Mouse (Mus musculus) ovary, postnatal 10 days (tissue): ENCODE results near the gene Alg13.

Experiments
- DNase-seq: peaks from one replicate; pipeline ENCODE4 v3.0.0; 2022; ENCODE audit warnings: low spot score

Alg13 gene

GRCm38 (mm10) chrX:144317548-144318163 is at the start of gene Alg13:
TSS of gene Alg13 (plus strand) at chrX:144317804.
- DNase-seq = peak; percentile 40

GRCm38 (mm10) chrX:144268606-144269005 is 49.0 kb upstream of the Alg13 start:
- no peak for DNase-seq

GRCm38 (mm10) chrX:144301476-144301875 is 16.1 kb upstream of the Alg13 start:
- DNase-seq = no peak

GRCm38 (mm10) chrX:144305659-144306058 is 11.9 kb upstream of the Alg13 start:
- DNase-seq = no peak

- DNase-seq = no peak
Observed at GRCm38 (mm10) chrX:144314041-144314440, 3.6 kb upstream of the Alg13 start.

GRCm38 (mm10) chrX:144315028-144315427 is 2.6 kb upstream of the Alg13 start:
- DNase-seq = no peak

- no peak for DNase-seq
Observed at GRCm38 (mm10) chrX:144316004-144316403, 1.6 kb upstream of the Alg13 start.

- peak; percentile 2 for DNase-seq
Observed at GRCm38 (mm10) chrX:144318164-144318979, 768 bp downstream of the Alg13 start.

GRCm38 (mm10) chrX:144319366-144319765 is 1.8 kb downstream of the Alg13 start:
- no peak for DNase-seq

- no peak for DNase-seq
Observed at GRCm38 (mm10) chrX:144325375-144325774, 7.8 kb downstream of the Alg13 start.

GRCm38 (mm10) chrX:144335332-144336015 is 17.9 kb downstream of the Alg13 start:
- DNase-seq = no peak

GRCm38 (mm10) chrX:144337938-144338337 is 20.3 kb downstream of the Alg13 start:
- DNase-seq = no peak

- no peak for DNase-seq
Observed at GRCm38 (mm10) chrX:144338355-144338754, 20.8 kb downstream of the Alg13 start.

- DNase-seq = no peak
Observed at GRCm38 (mm10) chrX:144374196-144374595, 56.6 kb downstream of the Alg13 start.

GRCm38 (mm10) chrX:144403526-144403925 is 85.9 kb downstream of the Alg13 start:
- DNase-seq = peak; percentile 2

- DNase-seq = no peak
Observed at GRCm38 (mm10) chrX:144408036-144408435, 90.4 kb downstream of the Alg13 start.

GRCm38 (mm10) chrX:144420259-144420658 is 102.7 kb downstream of the Alg13 start:
- no peak for DNase-seq

GRCm38 (mm10) chrX:144421091-144421490 is 103.5 kb downstream of the Alg13 start:
- no peak for DNase-seq

GRCm38 (mm10) chrX:144423848-144424247 is 106.2 kb downstream of the Alg13 start:
- DNase-seq = no peak
